Mouse (Mus musculus) limb, embryonic 12.5 days (tissue): ENCODE data around the gene Zcchc14. TPM values are rescaled to one million over a fixed set of nuclear protein-coding genes. Genes with fewer than 3 reads are reported as not detected.

Experiments used
- ATAC-seq: fragments of 200-750 bp; cut with Nextera tagmentation; 2 replicates; pipeline ENCODE4 v1.8.0; 2017; ENCODE audit warnings: low read depth, moderate TSS enrichment; ENCODE audit not compliant: insufficient number of reproducible peaks, insufficient read depth, low FRiP score, low TSS enrichment
- H3K27ac ChIP-seq: fragments of 300-500 bp; sonication (generic); 2 replicates; pipeline ENCODE4 v1.5.1; 2016; ENCODE audit warnings: mild to moderate bottlenecking, moderate library complexity
- H3K27me3 ChIP-seq: fragments of 300-500 bp; sonication (generic); 2 replicates; pipeline ENCODE4 v1.6.1; 2016; ENCODE audit warnings: mild to moderate bottlenecking, moderate library complexity
- H3K36me3 ChIP-seq: fragments of 300-500 bp; sonication (generic); 2 replicates; pipeline ENCODE4 v1.6.1; 2016; ENCODE audit warnings: mild to moderate bottlenecking, moderate library complexity
- H3K4me1 ChIP-seq: fragments of 300-500 bp; sonication (generic); replicated peaks from 2 replicates; pipeline ENCODE4 v1.6.1; 2016
- H3K4me2 ChIP-seq: fragments of 300-500 bp; sonication (generic); 2 replicates; pipeline ENCODE4 v1.6.1; 2016; ENCODE audit warnings: mild to moderate bottlenecking, moderate library complexity
- H3K4me3 ChIP-seq: fragments of 300-500 bp; sonication (generic); replicated peaks from 2 replicates; pipeline ENCODE4 v1.5.1; 2016; ENCODE audit warnings: mild to moderate bottlenecking
- H3K9ac ChIP-seq: fragments of 300-500 bp; sonication (generic); replicated peaks from 2 replicates; pipeline ENCODE4 v1.6.1; 2016; ENCODE audit warnings: mild to moderate bottlenecking, moderate library complexity
- H3K9me3 ChIP-seq: fragments of 300-500 bp; sonication (generic); 2 replicates; pipeline ENCODE4 v1.6.1; 2016; ENCODE audit warnings: mild to moderate bottlenecking, moderate library complexity
- WGBS: fragments of 180-500 bp; shearing (Covaris S2); methylation state at CpG from one replicate; pipeline ENCODE4 v1.1.7; 2016; 5-methylcytosine and 5-hydroxymethylcytosine counted together
- polyA plus RNA-seq: library from polyadenylated mRNA; unstranded; fragments of >200 nt; fragmentation: Nextera tagmentation; extraction: Ambion mirVana; gene quantifications from 2 replicates; pipeline ENCODE4 v1.2.1, GENCODE M21; 2016

Gene Zcchc14
- 19.9 and 22.1 TPM in 2 replicates for polyA plus RNA-seq

DNA sequence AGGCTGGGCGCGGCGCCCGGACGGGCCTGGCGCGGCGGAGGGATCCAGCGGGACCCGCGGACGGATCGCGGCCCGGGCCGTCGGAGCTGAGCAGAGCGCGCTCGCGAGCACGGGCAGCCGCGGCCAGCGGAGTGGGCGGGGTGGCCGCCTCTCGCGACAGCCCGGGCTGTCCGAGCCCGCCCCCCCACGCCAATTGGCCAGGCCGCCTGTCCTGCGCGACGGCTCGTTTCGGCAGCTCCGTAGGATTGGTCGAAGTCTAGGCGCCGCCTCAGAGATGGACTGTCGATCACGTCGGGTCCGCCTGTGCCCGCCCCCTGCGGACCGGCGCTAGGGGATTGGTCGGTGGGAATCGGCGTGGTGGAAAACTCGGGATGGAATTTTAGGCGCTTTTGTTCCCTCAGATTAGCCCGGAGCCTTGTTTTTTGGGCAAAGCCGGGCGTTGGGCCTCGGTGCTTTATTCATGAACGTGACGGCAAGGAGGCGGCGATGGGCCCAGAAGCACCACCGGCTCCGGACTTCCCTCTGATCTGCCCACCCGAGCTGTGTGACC, at the start of gene Zcchc14:
Gene Zcchc14 (minus strand): TSS at position 128 of the 550 bp plus-strand sequence.
- H3K27me3 ChIP-seq: no peaks in the 10 kb centered on the region
- H3K4me3 ChIP-seq: peak within 1 kb of the TSS; percentile 90
- H3K9ac ChIP-seq: peak within 1 kb of the TSS; percentile 93
- no peaks in the 10 kb centered on the region for H3K9me3 ChIP-seq
- peak; percentile 97 for ATAC-seq
- peaks cover 43% of the 10 kb centered on the region for H3K4me1 ChIP-seq
- H3K27ac ChIP-seq: peak within 1 kb of the TSS; percentile 95
- under 1% methylated on average over 64 of the region's 67 CpGs for WGBS
- peak within 1 kb of the TSS; percentile 100 for H3K4me2 ChIP-seq
- peaks cover 23% of the 10 kb centered on the region; the same call in 1 of the 2 replicates for H3K36me3 ChIP-seq

DNA sequence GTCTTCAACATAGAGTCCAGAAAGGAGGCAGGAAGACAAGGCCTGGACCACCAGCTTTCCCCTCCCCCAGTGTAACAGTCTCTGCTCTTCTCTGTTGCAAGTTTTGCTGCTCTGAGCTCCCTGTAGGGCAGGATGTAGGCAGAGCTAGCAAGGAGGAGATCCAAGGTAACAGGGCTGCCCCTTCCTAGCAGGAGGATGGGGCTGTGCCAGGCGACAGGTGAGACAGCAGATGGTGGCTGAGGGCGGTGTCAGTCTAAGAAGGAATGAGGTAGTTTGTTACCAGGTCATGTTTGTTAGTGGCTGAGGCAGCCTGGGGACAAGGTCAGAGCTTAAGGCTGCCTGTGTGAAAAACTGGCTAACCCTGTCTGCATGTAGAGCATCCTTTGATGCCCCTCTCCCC, 47.2 kb upstream of the Zcchc14 start:
- Histone ChIP-seq H3K4me1 (peaks cover 17% of the 10 kb centered on the region), H3K27me3 (no peaks in the 10 kb centered on the region), H3K4me3 (no peak overlapping the region), H3K9me3 (peaks cover 6% of the 10 kb centered on the region; the same call in 1 of the 2 replicates), H3K9ac (no peak overlapping the region), H3K27ac (no peak overlapping the region), H3K4me2 (no peak overlapping the region), H3K36me3 (no peaks in the 10 kb centered on the region)
- no peak for ATAC-seq
- WGBS: 87% methylated on average over 2 of the region's 2 CpGs

DNA sequence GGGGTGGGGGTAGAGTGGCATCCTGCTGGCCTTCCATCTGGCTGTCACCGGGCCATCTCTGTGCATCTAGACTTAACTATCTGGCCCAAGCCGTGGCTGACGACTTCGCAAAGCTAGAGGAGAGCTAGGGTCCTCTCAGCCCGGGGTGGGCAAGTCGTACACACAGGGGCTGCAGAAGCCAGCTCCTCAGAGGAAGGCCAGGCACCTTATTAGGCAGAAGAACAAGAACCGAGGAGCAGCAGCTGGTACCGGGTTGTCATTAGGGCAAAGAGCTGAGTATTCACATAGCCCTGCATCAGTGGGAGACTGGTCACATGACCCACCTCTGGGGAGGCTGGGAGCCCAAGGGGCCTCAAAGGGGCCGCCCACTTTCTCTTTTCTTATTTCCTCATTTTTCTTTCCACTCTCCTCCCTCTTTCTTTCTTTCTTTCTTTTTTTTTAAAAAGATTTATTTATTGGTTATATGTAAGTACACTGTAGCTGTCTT, 46.0 kb upstream of the Zcchc14 start:
- Histone ChIP-seq H3K4me3 (peak overlapping the region; percentile 26), H3K4me1 (peaks cover 17% of the 10 kb centered on the region), H3K4me2 (peak overlapping the region; percentile 52), H3K9me3 (peaks cover 6% of the 10 kb centered on the region; the same call in 1 of the 2 replicates), H3K36me3 (no peaks in the 10 kb centered on the region), H3K27me3 (no peaks in the 10 kb centered on the region), H3K27ac (no peak overlapping the region), H3K9ac (no peak overlapping the region)
- ATAC-seq: peak; percentile 29; the same call in 1 of the 2 replicates
- WGBS: 7% methylated on average over 9 of the region's 9 CpGs

DNA sequence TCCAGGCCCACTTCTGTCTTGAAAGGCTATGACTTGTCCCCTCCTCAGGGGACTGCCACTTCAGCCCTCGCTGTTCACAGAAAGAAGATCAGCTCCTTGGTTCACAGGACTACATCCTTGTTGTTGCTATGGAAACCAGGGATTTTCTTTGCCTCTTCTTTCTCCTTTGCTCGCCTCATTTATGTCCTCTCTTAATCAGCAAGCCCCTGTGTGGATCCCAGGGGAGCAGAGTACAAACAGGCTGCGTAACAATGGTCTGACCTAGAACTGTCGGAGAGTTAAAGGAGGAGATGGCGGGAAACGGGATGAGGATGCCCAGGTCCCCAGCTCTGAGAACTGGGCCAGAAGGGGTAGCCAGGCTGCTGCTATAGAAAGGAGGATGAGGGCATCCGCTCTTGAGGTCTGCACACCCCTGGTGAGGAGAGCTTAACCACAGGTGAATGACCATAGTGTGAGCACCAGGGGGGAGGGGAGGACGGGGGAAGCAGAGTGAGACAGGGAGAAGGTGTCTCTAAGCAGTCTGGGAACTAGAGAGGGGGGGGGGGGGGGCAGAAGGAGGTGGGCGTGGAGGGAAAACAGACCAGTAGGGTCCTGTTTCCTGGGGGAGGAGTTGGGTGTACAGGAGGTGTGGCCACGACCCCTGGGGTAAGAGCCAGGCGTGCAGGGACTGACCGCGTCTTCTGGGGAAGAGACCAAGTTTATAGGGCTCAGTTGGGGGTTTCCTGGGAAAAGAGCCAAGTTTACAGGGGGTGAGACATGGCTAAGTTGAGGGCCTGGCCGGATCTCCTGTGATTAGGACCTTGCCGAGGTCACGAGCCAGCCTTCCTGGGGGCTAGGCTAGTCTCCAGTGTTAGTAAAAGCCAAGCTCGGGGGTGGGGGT, 45.3 kb upstream of the Zcchc14 start:
- Histone ChIP-seq H3K27ac (no peak overlapping the region), H3K4me1 (peaks cover 17% of the 10 kb centered on the region), H3K4me2 (peak overlapping the region; percentile 52), H3K36me3 (no peaks in the 10 kb centered on the region), H3K4me3 (peak overlapping the region; percentile 26), H3K27me3 (no peaks in the 10 kb centered on the region), H3K9me3 (peaks cover 6% of the 10 kb centered on the region; the same call in 1 of the 2 replicates), H3K9ac (no peak overlapping the region)
- WGBS: 2% methylated on average over 17 of the region's 17 CpGs
- peak; percentile 67; the same call in 1 of the 2 replicates for ATAC-seq

DNA sequence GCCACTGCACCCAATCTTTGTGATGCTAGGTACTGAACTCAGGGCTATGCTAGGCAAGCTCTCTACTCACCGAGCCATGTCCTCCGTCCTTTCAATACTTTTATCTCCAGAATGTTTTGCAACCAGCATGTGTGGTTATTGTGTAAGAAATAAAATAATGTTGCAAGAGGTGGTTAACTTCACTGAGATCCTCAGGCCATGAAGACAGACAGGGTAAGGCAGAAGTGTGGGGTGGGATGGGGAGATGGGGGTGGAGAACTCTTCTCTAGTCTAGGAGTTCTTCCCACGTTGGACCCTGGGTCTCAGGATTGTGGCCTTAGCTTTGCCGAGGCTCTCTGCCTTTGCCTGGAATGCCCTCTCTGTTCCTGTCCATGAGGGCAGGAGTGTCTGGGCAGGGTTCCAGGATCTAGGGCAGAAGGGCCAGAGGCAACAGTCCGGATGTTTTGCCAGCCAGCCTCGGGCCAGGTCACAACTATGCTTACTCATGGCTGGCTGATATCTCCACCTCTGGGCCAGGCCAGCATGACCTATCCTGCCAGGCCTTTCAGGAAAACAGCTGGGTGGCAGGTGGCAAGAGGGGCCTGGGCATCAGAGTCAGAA, 43.0 kb upstream of the Zcchc14 start:
- H3K36me3 ChIP-seq: no peaks in the 10 kb centered on the region
- 81% methylated on average over 6 of the region's 6 CpGs for WGBS
- no peak overlapping the region for H3K27ac ChIP-seq
- peaks cover 6% of the 10 kb centered on the region; the same call in 1 of the 2 replicates for H3K9me3 ChIP-seq
- H3K27me3 ChIP-seq: no peaks in the 10 kb centered on the region
- H3K4me2 ChIP-seq: no peak overlapping the region
- no peak for ATAC-seq
- no peak overlapping the region for H3K4me3 ChIP-seq
- H3K4me1 ChIP-seq: peaks cover 17% of the 10 kb centered on the region
- no peak overlapping the region for H3K9ac ChIP-seq

DNA sequence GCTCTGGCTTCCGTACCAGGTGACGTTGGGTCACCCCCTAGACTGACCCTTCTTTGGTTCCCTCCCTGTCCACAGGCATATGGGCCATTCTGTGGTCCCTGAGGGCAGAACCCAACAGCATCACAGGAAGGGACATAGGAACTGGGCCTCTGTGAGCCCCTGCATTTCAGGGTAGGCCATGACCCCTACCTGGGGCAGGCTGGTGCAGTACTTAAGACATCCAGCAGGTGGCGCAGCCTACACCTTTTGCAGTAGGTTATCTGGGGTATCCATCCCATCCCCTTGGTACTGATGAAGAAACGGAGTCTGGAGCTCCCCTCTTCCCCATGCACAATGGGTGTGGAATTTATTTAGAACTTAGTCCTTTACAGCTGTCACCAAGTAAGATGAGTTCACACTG, 41.8 kb upstream of the Zcchc14 start:
- WGBS: 57% methylated on average over 4 of the region's 4 CpGs
- H3K9me3 ChIP-seq: no peaks in the 10 kb centered on the region
- H3K4me2 ChIP-seq: no peak overlapping the region
- ATAC-seq: no peak
- H3K36me3 ChIP-seq: no peaks in the 10 kb centered on the region
- peaks cover 17% of the 10 kb centered on the region for H3K4me1 ChIP-seq
- no peak overlapping the region for H3K4me3 ChIP-seq
- H3K27ac ChIP-seq: no peak overlapping the region
- no peak overlapping the region for H3K9ac ChIP-seq
- no peaks in the 10 kb centered on the region for H3K27me3 ChIP-seq

DNA sequence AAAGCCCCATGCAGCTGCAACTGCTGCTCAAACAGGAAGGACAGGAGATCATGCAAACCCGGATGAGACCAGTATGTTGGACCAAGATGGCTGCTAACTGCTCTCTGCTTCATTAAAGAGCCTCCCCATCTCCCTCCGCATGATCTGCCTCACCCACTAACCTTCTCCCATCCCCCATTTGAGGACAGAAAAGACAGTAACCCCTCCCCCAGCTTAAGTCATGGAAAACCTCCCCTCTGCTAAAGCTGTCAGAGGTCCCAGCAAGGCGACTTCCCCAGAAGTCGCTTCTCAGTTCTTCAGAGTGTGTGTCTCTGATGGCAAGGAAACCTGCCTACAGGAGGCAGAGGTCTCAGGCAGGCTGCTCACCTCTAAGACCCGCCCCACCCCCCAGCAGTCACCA, 35.8 kb upstream of the Zcchc14 start:
- no peaks in the 10 kb centered on the region for H3K9me3 ChIP-seq
- H3K4me3 ChIP-seq: no peak overlapping the region
- ATAC-seq: no peak
- H3K4me1 ChIP-seq: 0 out of 2 replicates have a peak, but pooled peaks cover 11% of the 10 kb centered on the region
- no peaks in the 10 kb centered on the region for H3K36me3 ChIP-seq
- H3K4me2 ChIP-seq: no peak overlapping the region
- H3K27ac ChIP-seq: no peak overlapping the region
- H3K9ac ChIP-seq: no peak overlapping the region
- WGBS: 40% methylated on average over 5 of the region's 5 CpGs
- H3K27me3 ChIP-seq: no peaks in the 10 kb centered on the region

DNA sequence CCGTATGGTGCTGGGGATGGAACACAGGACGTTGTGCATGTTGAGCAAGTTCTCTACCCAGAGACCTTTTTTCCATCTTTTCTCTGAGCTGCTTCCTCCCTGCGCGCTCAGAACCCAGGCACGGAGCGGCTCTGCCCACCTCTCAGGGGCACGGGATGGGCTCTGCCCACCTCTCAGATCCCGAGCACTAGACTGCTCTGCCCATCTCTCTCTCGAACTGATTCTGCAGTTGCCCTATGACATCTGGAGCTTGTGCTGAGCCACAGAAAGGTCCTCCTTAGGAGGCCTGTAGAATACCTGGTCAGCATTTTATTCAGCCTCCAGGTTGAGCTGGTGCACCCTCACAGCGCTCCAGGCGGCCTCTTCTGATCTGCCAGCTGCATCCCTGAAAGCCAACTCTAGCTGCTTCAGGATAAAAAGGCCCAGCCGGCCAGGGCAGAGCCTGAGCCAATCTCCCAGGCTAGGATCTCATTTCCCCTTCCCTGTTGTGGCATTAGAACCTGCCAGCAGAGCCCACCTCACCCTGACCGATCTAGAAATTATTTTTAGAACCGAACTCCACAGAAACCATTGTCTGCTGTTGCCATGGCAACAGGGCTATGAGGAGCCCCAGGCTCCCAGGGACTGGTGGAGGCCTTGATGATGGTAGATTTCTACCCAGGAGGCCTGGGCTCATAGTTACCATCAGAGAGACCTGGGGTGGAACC, 34.9 kb upstream of the Zcchc14 start:
- H3K27ac ChIP-seq: no peak overlapping the region

DNA sequence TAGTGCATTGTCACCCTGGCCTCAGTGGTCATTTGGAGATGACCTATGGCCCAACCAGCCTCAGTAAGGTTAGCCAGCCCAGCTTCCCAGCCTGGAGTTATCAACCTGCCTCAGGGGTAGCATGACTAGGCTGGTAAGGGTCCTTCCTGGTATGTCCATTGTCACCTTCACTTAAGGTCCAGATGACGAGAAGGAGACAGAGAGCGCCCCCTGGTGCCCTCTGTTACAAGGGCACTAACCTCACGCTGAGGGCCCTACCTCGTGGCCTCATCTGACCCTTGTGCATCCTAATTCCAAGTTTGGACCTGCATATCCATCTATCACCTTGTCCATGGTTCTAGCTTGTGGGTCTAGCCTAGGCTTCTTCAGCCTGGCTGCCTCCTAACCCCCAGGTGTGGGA, 32.7 kb upstream of the Zcchc14 start:
- Histone ChIP-seq H3K36me3 (no peaks in the 10 kb centered on the region), H3K4me2 (no peak overlapping the region), H3K9ac (no peak overlapping the region), H3K4me3 (no peak overlapping the region), H3K4me1 (0 out of 2 replicates have a peak, but pooled peaks cover 11% of the 10 kb centered on the region), H3K9me3 (no peaks in the 10 kb centered on the region), H3K27ac (no peak overlapping the region), H3K27me3 (no peaks in the 10 kb centered on the region)
- no peak for ATAC-seq
- WGBS: 21% methylated on average over 4 of the region's 4 CpGs

More for the DNA sequence above, 34.9 kb upstream of the Zcchc14 start:
- Histone ChIP-seq H3K4me1 (0 out of 2 replicates have a peak, but pooled peaks cover 11% of the 10 kb centered on the region), H3K27me3 (no peaks in the 10 kb centered on the region), H3K4me2 (no peak overlapping the region), H3K9ac (no peak overlapping the region), H3K9me3 (no peaks in the 10 kb centered on the region), H3K4me3 (no peak overlapping the region), H3K36me3 (no peaks in the 10 kb centered on the region)
- WGBS: 52% methylated on average over 14 of the region's 14 CpGs
- no peak for ATAC-seq

DNA sequence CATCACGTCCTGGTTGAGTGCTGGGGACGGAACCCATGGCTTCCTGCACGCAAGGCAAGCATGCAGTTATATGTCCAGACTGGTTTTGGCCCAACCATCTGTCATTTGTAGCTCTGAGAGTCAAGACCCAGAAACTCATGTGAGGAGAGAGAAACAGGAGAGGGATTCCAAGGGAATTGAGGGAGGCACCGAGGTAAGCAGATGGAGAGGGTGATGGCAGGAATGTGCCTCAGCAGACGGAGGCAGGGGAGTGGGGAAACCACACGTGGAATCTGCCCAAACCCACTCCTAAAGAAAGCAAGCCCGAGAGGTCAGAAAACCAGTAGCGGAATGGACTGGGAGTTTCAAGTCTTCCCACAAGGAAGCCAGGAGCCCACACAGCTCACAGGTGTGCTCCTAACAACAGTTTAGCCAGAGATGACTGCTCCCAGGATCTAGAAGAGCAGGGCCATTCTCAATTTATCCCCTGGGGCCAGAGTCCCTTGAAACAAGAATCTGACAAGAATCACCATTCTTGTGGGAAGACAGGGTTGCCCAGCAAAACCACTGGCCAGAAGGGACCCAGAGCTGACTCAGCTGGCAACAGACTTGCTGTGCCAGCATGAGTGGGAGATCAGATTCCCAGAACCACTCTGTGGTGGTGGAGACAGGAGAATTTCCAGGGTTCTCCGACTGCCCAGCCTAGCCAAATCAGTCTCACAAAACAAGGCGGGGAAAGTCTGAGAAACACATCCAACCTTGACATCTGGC, 30.6 kb upstream of the Zcchc14 start:
- H3K27ac ChIP-seq: no peak overlapping the region
- no peak overlapping the region for H3K9ac ChIP-seq
- peaks cover 3% of the 10 kb centered on the region; the same call in 1 of the 2 replicates for H3K27me3 ChIP-seq
- no peak for ATAC-seq
- 75% methylated on average over 10 of the region's 10 CpGs for WGBS
- H3K36me3 ChIP-seq: no peaks in the 10 kb centered on the region
- 0 out of 2 replicates have a peak, but pooled peaks cover 8% of the 10 kb centered on the region for H3K4me1 ChIP-seq
- H3K9me3 ChIP-seq: no peaks in the 10 kb centered on the region
- H3K4me2 ChIP-seq: no peak overlapping the region
- H3K4me3 ChIP-seq: no peak overlapping the region
